Mouse (Mus musculus) spleen, adult 2 months (tissue): ENCODE data around the gene Fam196a. TPM values are rescaled to one million over a fixed set of nuclear protein-coding genes. Genes with fewer than 3 reads are reported as not detected.

Experiments
- DNase-seq, 2 experiments: peaks; one replicate each; pipeline versions ENCODE4 v3.0.0 to v3.0.0-alpha.2; 2012 to 2021; ENCODE audit warnings: low spot score in 2 of 2, low read depth in 1 of 2
- H3K27ac ChIP-seq: fragments of 200-500 bp; 2 replicates; pipeline ENCODE4 v1.5.1; 2012; ENCODE audit warnings: low read length, inconsistent platforms; ENCODE audit not compliant: insufficient read depth
- H3K27me3 ChIP-seq: fragments of 200-500 bp; 2 replicates; pipeline ENCODE4 v1.6.1; 2012; ENCODE audit warnings: mild to moderate bottlenecking, moderate library complexity, low read length, inconsistent platforms; ENCODE audit not compliant: control insufficient read depth, insufficient read depth
- H3K36me3 ChIP-seq: fragments of 200-500 bp; 2 replicates; pipeline ENCODE4 v1.6.1; 2012; ENCODE audit warnings: mild to moderate bottlenecking, low read length, inconsistent platforms; ENCODE audit not compliant: control insufficient read depth, insufficient read depth
- H3K4me1 ChIP-seq: fragments of 200-500 bp; 2 replicates; pipeline ENCODE4 v1.6.1; 2011; ENCODE audit warnings: inconsistent platforms; ENCODE audit not compliant: control insufficient read depth, insufficient read depth, insufficient read length
- H3K4me3 ChIP-seq: fragments of 200-500 bp; 2 replicates; pipeline ENCODE4 v1.5.1; 2011; ENCODE audit warnings: mild to moderate bottlenecking, inconsistent platforms; ENCODE audit not compliant: insufficient read depth, insufficient read length; ENCODE audit errors: extremely low read depth
- CTCF ChIP-seq: fragments of 200-500 bp; IDR thresholded peaks from 2 replicates; pipeline ENCODE4 v1.5.1; 2011; ENCODE audit warnings: mild to moderate bottlenecking, inconsistent platforms; ENCODE audit not compliant: insufficient read depth, insufficient read length, insufficient replicate concordance; ENCODE audit errors: extremely low read depth
- POLR2A ChIP-seq: fragments of 200-500 bp; IDR thresholded peaks from 2 replicates; pipeline ENCODE4 v1.6.1; 2011; ENCODE audit warnings: low read depth, low read length, inconsistent platforms
- WGBS: fragments of 180-500 bp; shearing (Covaris S2); methylation state at CpG from one replicate; pipeline ENCODE4 v1.1.7; 2018; 5-methylcytosine and 5-hydroxymethylcytosine counted together
- polyA plus RNA-seq: library from polyadenylated mRNA; depleted of rRNA; stranded (reverse); fragments of >200 nt; gene quantifications from 2 replicates; pipeline ENCODE4 v1.2.3, GENCODE M21; 2012

Fam196a gene
- polyA plus RNA-seq, 1 experiment: not detected

DNA sequence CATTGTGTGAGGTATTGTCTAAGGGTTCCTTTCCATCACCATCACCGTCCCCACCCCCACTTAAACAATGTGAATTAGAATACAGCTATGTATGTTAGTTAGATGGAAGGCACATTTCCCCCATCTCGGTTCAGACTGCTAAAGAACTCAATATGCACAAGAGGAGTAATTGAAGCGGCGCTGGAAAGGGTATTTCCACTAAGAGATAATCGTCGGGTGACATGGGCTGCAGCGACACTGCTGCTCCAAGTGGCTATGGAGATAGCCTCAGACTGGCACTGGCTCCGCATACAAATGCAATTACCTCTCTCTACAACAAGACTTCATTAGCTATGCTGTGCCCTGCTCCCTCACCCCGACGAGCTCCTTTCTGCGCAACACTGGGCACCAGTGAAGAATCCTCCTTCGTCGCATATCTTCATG lies 45.8 kb downstream of the Fam196a start:
- TF ChIP-seq CTCF: no peak
- TF ChIP-seq POLR2A: no peak
- WGBS: 92% methylated on average over 13 of the region's 13 CpGs

DNA sequence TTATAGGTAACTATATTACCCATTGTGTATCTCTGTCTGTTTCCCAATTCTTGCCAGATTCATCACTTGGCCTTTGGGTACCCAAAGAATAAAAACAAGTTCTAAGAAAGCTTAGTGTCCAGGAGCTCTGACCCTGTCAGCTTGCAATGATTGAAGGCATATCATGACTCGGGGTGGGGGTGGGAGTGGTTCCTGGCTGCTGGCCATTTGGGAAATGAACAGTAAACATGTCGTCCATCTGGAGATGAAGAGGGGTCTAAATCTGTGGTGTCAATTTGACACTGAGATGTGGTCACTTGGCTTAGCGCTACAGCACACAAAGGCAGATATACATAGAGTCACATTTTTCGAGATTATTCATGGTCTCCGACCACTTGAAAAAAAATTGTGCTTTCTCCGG lies 54.7 kb downstream of the Fam196a start:
- H3K4me1 ChIP-seq: no peaks in the 10 kb centered on the region
- H3K4me3 ChIP-seq: no peak overlapping the region
- no peak overlapping the region for H3K27ac ChIP-seq
- H3K27me3 ChIP-seq: no peaks in the 10 kb centered on the region
- 85% methylated on average over 6 of the region's 6 CpGs for WGBS
- TF ChIP-seq POLR2A: no peak
- no peak for TF ChIP-seq CTCF
- no peak for DNase-seq
- H3K36me3 ChIP-seq: no peaks in the 10 kb centered on the region

More for the DNA sequence above, 45.8 kb downstream of the Fam196a start:
- Histone ChIP-seq H3K27ac (no peak overlapping the region), H3K4me1 (no peaks in the 10 kb centered on the region), H3K36me3 (no peaks in the 10 kb centered on the region), H3K4me3 (no peak overlapping the region), H3K27me3 (no peaks in the 10 kb centered on the region)
- DNase-seq: no peak

DNA sequence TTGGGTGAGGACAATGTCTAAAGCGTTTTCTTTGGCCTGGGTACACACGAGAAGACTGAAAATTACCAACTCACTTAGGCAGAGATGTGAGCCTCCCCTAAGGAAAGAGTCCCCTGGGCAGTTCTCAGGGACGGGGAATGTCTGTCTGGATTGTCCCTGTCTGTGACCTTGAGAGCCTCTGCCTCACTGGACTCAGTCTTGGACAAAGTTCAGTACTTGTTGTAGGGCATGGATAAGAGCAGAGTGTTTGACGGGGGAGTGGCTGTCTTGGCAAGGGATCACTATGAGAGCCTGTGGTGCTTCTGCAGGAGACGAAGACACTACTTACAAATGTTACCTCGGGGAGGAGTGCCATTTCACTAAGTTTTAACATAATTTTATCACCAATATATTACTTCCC lies 57.8 kb downstream of the Fam196a start:
- H3K4me1 ChIP-seq: no peaks in the 10 kb centered on the region
- H3K27me3 ChIP-seq: no peaks in the 10 kb centered on the region
- no peak overlapping the region for H3K4me3 ChIP-seq
- no peak overlapping the region for H3K27ac ChIP-seq
- H3K36me3 ChIP-seq: no peaks in the 10 kb centered on the region
- WGBS: 84% methylated on average over 6 of the region's 6 CpGs
- no peak for TF ChIP-seq CTCF
- TF ChIP-seq POLR2A: no peak
- DNase-seq: no peak

DNA sequence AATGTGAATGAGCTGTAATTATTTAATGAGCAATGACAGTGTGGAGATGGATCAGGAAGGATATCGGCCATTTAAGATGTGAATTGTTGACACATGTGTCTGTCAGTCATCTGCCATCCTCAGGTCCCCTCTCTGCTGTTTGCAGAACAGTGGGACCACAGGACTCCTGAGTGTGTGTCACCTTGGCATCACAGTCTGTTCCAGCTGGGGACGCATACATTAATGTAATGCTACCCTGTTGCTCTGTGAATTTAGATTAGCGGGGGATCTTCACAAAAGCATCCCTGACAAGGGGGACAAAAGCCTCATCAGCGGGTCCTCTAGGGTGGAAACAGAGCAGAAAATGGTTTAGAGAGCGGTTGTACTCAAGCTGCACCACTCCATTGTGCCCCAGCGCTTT lies 59.2 kb downstream of the Fam196a start:
- WGBS: 92% methylated on average over 6 of the region's 6 CpGs
- no peak overlapping the region for H3K27ac ChIP-seq
- H3K36me3 ChIP-seq: no peaks in the 10 kb centered on the region
- H3K4me3 ChIP-seq: no peak overlapping the region
- TF ChIP-seq CTCF (no peak), POLR2A (no peak)
- H3K4me1 ChIP-seq: no peaks in the 10 kb centered on the region
- DNase-seq: no peak
- no peaks in the 10 kb centered on the region for H3K27me3 ChIP-seq

DNA sequence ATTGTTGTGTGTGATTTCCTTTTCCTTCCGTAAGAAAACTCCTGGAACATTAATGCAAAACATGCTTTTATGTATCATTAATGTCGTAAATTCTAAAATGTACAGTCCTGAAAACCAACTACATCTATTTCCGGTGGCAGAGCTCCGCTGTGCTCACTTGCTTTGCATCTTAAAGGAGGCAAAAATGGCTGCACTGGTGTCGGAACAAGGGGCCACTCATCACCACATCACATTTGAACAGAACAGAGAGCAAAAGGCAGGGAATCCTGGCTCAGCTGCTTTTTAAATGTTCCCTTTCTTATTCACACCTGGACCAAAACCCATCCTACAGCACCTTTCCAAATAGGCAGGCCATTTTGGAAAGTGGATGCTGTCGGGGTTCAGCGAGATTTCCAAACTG lies 65.2 kb downstream of the Fam196a start:
- no peaks in the 10 kb centered on the region for H3K4me1 ChIP-seq
- no peaks in the 10 kb centered on the region for H3K27me3 ChIP-seq
- no peak overlapping the region for H3K4me3 ChIP-seq
- no peaks in the 10 kb centered on the region for H3K36me3 ChIP-seq
- no peak for TF ChIP-seq POLR2A
- TF ChIP-seq CTCF: no peak
- WGBS: 89% methylated on average over 7 of the region's 7 CpGs
- DNase-seq: no peak
- H3K27ac ChIP-seq: no peak overlapping the region

DNA sequence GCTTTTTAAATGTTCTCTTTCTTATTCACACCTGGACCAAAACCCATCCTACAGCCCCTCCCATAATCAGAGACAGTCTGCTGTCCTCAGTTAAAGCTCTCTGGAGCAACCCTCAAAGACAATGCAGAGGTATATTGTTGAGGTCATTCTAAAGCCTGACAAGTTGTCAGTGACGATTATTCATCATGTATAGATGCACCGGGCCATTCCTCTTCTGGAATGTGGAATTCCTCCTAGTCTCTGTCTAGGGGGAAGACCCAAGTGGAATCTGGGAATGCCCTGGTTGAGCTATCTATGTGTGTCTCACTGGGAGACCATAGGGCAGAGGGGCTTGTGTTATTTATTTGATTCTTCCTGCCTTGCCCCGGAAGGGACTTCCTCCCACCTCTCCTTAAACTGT lies 65.7 kb downstream of the Fam196a start:
- H3K4me3 ChIP-seq: no peak overlapping the region
- H3K27me3 ChIP-seq: no peaks in the 10 kb centered on the region
- no peak for DNase-seq
- no peak overlapping the region for H3K27ac ChIP-seq
- TF ChIP-seq POLR2A: no peak
- TF ChIP-seq CTCF: no peak
- no peaks in the 10 kb centered on the region for H3K4me1 ChIP-seq
- WGBS: 82% methylated on average over 3 of the region's 3 CpGs
- no peaks in the 10 kb centered on the region for H3K36me3 ChIP-seq

DNA sequence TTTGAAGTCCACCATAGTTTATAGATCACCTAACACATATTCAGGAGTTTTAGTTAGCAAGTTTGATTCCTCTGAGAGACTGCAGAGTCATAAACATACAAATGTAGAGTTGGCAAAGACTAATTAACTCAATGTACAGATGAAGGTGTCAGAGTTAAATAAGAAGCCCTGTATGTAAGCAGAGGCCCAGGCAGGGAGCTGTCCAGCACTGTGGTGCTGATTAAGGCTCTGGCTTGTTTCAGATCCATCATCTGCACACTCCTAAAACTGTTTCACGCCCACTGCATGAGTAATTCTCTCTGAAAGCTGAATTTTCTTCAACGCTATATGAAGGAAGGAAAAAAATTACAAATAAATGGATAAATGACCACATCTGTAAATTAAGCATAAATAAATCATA lies 74.1 kb downstream of the Fam196a start:
- no peak for DNase-seq
- no peaks in the 10 kb centered on the region for H3K27me3 ChIP-seq
- H3K4me3 ChIP-seq: no peak overlapping the region
- H3K27ac ChIP-seq: no peak overlapping the region
- TF ChIP-seq CTCF: no peak
- no peak for TF ChIP-seq POLR2A
- WGBS: 87% methylated on average over 2 of the region's 2 CpGs
- H3K36me3 ChIP-seq: no peaks in the 10 kb centered on the region
- no peaks in the 10 kb centered on the region for H3K4me1 ChIP-seq
